Mouse (Mus musculus): ENCODE results near the gene Lclat1.

Lclat1 gene

GRCm38 (mm10) chr17:73107158-73108157, at the start of gene Lclat1:
Gene Lclat1, plus strand, starts transcription at chr17:73107985.
- peak; percentile 77 for DNase-seq (ENCODE audit: extremely low spot score, low read depth, low spot score)

- no peak for DNase-seq (ENCODE audit: extremely low spot score, low read depth, low spot score)
Measured at GRCm38 (mm10) chr17:73058319-73058718, 49.5 kb upstream of the Lclat1 start.

- no peak for DNase-seq (ENCODE audit: extremely low spot score, low read depth, low spot score)
Measured at GRCm38 (mm10) chr17:73060224-73060896, 47.4 kb upstream of the Lclat1 start.

- no peak for DNase-seq (ENCODE audit: extremely low spot score, low read depth, low spot score)
Measured at GRCm38 (mm10) chr17:73060897-73061252, 46.9 kb upstream of the Lclat1 start.

- no peak for DNase-seq (ENCODE audit: extremely low spot score, low read depth, low spot score)
Measured at GRCm38 (mm10) chr17:73062701-73063100, 45.1 kb upstream of the Lclat1 start.

GRCm38 (mm10) chr17:73063299-73063698, 44.5 kb upstream of the Lclat1 start:
- DNase-seq (ENCODE audit: extremely low spot score, low read depth, low spot score), result no peak

- no peak for DNase-seq (ENCODE audit: extremely low spot score, low read depth, low spot score)
Measured at GRCm38 (mm10) chr17:73063781-73064180, 44.0 kb upstream of the Lclat1 start.

- DNase-seq (ENCODE audit: extremely low spot score, low read depth, low spot score), result no peak
Measured at GRCm38 (mm10) chr17:73066387-73067169, 41.2 kb upstream of the Lclat1 start.

GRCm38 (mm10) chr17:73067423-73067822, 40.4 kb upstream of the Lclat1 start:
- no peak for DNase-seq (ENCODE audit: extremely low spot score, low read depth, low spot score)

- no peak for DNase-seq (ENCODE audit: extremely low spot score, low read depth, low spot score)
Measured at GRCm38 (mm10) chr17:73068321-73068992, 39.3 kb upstream of the Lclat1 start.

- no peak for DNase-seq (ENCODE audit: extremely low spot score, low read depth, low spot score)
Measured at GRCm38 (mm10) chr17:73070466-73070865, 37.3 kb upstream of the Lclat1 start.

GRCm38 (mm10) chr17:73071725-73072263, 36.0 kb upstream of the Lclat1 start:
- DNase-seq (ENCODE audit: extremely low spot score, low read depth, low spot score), result no peak

- no peak for DNase-seq (ENCODE audit: extremely low spot score, low read depth, low spot score)
Measured at GRCm38 (mm10) chr17:73072286-73072685, 35.5 kb upstream of the Lclat1 start.

- no peak for DNase-seq (ENCODE audit: extremely low spot score, low read depth, low spot score)
Measured at GRCm38 (mm10) chr17:73074631-73075030, 33.2 kb upstream of the Lclat1 start.

- DNase-seq (ENCODE audit: extremely low spot score, low read depth, low spot score), result no peak
Measured at GRCm38 (mm10) chr17:73075238-73075890, 32.4 kb upstream of the Lclat1 start.

- DNase-seq (ENCODE audit: extremely low spot score, low read depth, low spot score), result no peak
Measured at GRCm38 (mm10) chr17:73077638-73078037, 30.1 kb upstream of the Lclat1 start.

GRCm38 (mm10) chr17:73081360-73082133, 26.2 kb upstream of the Lclat1 start:
- no peak for DNase-seq (ENCODE audit: extremely low spot score, low read depth, low spot score)

- DNase-seq (ENCODE audit: extremely low spot score, low read depth, low spot score), result no peak
Measured at GRCm38 (mm10) chr17:73082506-73083196, 25.1 kb upstream of the Lclat1 start.
